Mouse (Mus musculus): ENCODE data around the gene Gm8246.
"Not testable (repeated sequence)": the region's sequence is repeated elsewhere in the genome, so short reads cannot be mapped to it uniquely, and the experiment has no call there.

The Gm8246 gene

GRCm38 (mm10) chr14:5477730-5478129 lies at the start of gene Gm8246:
Gene Gm8246 (minus strand): TSS chr14:5477830.
- not testable (repeated sequence) for DNase-seq

DNA sequence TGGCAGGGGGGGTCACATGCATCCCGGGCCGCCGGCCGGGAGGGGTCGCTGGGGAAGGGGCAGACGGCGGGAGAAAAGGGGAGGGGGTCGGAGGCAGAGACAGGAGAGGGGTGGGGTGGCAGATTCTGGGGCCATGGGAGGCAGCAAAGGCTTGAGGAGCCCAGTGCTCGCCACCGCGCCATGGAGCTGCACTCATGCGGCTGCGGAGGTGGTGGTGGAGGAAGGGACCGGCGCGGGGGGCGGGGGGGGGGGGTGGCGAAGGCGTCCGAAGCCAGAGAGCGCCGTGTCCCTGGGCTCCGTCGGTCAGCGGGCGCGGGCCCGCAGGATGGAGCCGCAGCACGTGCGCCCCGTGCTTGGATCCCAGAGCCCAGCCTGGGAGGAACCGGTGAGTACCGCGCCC lies 23.7 kb upstream of the Gm8246 start, which contains the start of gene Gm3488:
Gene Gm3488 (plus strand): TSS at position 301 of the 400 bp plus-strand sequence.
- DNase-seq: not testable (repeated sequence)

GRCm38 (mm10) chr14:5483907-5484306 lies 6.3 kb upstream of the Gm8246 start, which contains the start of gene Gm3187:
Gene Gm3187 (plus strand): TSS chr14:5484207.
- DNase-seq: not testable (repeated sequence)

- not testable (repeated sequence) for DNase-seq
These were observed 17.2 kb downstream of the Gm8246 start for GRCm38 (mm10) chr14:5460469-5460868.

GRCm38 (mm10) chr14:5455367-5455766 lies 22.3 kb downstream of the Gm8246 start, which contains the start of gene Gm3194:
Gene Gm3194 (minus strand): TSS chr14:5455467.
- not testable (repeated sequence) for DNase-seq

Data from cerebellum, adult 11 months (tissue).